Mouse (Mus musculus) brain, adult 2 months (tissue): ENCODE data around the gene Map4k2.
A peak's percentile ranks its signal among the peaks of the same experiment; 100 is the strongest.

ENCODE experiments used
- DNase-seq: peaks from one replicate; pipeline ENCODE4 v3.0.0; 2011; ENCODE audit warnings: low read depth, low spot score

The Map4k2 gene

DNA sequence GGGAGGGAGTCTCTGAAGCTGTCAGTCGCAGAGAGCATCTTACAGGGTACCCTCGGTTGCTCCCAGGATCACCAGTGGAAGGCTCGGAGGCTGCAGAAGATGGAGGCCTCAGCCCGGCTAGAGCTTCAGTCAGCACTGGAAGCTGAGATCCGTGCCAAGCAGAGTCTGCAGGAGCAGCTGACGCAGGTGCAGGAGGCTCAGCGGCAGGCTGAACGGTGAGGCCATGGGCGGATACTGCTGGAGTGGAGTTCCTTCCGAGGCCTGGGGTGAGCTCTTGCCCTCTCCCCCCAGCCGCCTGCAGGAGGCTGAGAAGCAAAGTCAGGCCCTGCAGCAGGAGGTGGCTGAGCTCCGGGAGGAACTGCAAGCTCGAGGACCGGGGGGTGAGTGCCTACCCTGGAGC, 25.4 kb upstream of the Map4k2 start:
- DNase-seq, result peak; percentile 85

DNA sequence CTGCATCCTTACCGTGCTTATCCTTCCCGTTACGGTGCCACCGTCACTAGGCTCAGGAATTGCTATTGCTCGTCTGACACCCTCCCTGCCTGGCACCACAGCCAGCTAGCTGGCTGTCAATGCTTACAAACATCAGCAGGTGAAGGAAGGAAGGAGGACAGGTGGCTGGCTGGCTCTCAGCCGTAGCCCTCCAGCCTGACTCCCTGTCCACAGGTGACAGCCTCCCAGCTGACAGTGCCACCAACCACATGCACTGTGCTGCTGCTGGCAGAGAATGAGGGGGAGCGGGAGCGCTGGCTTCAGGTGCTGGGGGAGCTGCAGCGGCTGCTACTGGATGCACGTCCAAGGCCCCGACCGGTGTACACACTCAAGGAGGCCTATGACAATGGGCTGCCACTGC, 22.8 kb upstream of the Map4k2 start:
- no peak for DNase-seq

- DNase-seq, result no peak
Measured at GRCm38 (mm10) chr19:6321358-6321757, 19.6 kb upstream of the Map4k2 start.

GRCm38 (mm10) chr19:6321786-6322621, 18.9 kb upstream of the Map4k2 start:
- DNase-seq, result peak; percentile 77

GRCm38 (mm10) chr19:6324751-6325150, 16.2 kb upstream of the Map4k2 start:
- no peak for DNase-seq

GRCm38 (mm10) chr19:6331178-6331577, 9.8 kb upstream of the Map4k2 start:
- DNase-seq, result no peak

DNA sequence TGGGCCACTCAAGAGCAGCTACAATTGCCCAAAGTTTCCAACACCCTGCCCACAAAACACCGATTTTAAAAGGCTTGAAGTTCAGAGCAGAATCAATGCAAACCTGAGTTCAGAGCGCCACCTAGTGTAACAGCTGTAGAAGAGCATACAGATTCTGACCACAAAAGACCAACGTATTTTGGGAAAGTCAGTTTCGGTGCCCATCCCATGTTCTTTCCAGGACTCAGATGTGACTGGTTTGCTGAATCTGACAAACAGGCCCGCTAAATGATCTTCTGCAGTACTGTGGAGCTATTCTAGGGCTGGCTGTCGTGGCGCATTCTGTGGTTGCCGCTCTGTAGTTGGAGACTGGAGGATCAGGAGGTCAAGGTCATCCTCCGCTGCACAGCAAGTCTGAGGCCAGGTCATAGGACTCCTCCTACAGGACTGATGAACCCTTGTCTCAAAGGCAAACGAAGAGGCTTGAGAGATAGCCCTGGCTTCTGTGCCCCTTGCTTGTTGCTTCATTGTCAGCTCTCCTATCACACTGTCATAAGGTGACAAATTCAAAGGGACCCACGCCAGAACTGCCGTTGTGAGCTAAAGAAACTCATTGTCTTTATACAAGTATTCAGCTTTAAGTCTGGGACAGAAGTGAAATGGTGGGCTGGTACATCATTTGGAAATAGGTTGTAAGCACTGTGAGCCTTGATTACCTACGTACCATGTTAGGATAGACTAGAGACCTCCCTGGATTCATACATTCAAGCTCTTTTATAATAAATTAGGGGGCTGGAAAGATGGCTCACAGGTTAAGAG, 9.0 kb upstream of the Map4k2 start:
- peak; percentile 90 for DNase-seq

DNA sequence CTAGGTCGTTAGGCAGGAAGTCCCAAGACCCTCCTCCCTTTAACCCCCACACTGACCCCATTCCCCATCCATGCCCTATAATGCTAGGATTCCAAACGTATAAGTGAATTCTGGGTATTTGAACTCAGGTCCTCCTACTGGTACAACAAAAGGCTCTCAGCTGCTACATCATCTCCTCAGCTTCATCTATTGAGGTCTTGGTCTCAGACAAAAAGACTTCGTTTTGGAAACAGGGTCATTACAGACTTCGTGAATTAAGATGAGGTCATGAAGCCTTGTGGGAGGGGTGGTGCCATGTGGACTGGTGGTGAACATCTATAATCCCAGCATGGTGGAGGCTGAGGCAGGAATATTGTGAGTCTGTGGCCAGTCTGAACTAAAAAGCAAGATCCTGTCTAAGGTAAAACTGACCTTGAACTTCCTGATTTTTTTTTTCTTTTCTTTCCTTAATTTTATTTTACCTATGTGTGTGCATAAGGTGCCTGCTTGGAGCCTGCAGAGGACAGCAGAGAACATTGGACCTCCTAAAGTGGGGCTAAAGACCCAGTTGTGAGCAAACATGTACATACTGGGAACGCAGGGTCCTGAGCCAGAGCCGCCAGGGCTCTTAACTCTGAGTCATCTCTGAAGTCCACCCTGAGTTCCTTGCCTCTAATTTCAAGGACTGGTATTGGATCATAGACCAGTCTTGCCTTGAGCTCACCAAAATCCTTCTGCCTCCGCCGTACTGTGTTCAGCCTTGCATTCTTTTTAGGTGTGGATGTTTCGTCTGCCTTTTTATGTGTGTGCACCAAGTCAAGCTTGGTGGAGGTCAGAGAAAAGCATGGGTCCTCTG, 7.0 kb upstream of the Map4k2 start:
- no peak for DNase-seq

- peak; percentile 100 for DNase-seq
Measured at GRCm38 (mm10) chr19:6334673-6335457, 6.1 kb upstream of the Map4k2 start, which contains the start of gene Men1. Men1 (plus strand) TSS chr19:6334979.

GRCm38 (mm10) chr19:6335458-6335827, 5.5 kb upstream of the Map4k2 start:
- peak; percentile 34 for DNase-seq

DNA sequence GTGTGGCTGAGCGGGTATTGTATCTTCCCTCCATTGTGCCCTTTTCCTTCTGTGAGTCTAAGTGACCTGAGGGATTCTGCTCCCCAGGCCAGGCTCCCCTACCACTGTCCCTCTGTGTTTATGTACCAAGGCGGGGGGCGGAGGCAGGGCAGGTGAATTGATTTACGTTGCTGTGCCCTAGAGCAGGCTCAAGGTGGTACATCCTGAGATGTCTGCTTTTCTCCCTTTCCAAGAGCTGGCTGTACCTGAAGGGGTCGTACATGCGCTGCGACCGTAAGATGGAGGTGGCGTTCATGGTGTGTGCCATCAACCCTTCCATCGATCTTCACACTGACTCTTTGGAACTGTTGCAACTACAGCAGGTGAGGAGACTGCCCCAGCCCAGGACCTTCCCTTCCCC, 4.0 kb upstream of the Map4k2 start:
- no peak for DNase-seq

DNA sequence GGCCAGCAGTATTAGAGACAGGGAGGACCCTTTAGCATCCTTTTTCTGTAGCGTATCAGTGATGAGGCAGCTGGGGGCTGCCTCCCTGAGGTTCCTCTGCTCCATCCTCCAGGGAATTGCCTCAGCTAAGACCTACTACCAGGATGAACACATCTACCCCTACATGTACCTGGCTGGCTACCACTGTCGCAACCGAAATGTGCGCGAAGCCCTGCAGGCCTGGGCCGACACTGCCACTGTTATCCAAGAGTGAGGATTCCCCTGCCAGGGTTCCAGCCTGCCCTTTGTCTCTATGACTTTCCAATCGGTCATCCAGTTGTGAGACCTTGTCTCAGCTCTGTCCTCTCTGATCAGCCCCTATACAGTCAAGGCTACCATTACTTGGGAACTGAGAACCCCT, 2.8 kb upstream of the Map4k2 start:
- no peak for DNase-seq

DNA sequence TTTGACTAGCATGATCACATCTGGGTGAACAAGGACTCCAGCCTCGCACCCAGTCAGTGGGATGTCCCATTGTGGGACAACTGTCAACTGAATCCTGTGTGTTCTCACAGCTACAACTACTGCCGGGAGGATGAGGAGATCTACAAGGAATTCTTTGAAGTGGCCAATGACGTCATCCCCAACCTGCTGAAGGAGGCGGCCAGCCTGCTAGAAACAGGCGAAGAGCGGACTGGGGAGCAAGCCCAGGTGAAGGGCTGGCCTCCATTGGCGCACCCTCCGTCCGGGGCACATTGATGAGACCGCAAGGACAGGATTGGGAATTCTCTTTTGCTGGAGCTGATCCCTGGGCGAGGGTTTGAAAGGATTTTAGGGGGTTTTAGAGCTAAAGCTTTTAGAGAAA, 2.2 kb upstream of the Map4k2 start:
- no peak for DNase-seq

- DNase-seq, result no peak
Measured at GRCm38 (mm10) chr19:6339191-6339590, 1.7 kb upstream of the Map4k2 start.

DNA sequence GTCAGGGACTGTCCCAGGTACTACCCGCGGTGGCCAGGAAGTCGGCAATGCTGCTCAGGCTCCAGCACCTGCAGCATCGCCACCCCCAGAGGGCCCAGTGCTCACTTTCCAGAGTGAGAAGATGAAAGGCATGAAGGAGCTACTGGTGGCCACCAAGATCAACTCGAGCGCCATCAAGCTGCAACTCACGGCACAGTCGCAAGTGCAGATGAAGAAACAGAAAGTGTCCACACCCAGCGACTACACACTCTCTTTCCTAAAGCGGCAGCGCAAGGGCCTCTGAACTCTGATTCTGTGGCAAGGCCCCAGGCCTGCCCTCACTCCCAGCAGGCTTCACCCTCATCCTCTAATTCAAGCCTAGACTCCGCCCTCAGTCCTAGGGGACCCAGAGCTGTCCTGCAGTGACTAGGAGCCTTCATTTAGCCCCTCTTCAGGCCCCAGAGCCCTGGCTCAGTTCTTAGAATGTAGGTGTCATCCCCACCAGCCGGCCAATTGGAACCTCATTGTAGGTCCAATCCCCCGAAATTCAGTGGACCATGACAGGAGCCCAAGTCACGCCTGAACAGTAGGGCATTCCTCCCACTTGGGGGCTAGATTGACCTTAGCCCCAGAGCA, 938 bp upstream of the Map4k2 start:
- DNase-seq, result no peak

GRCm38 (mm10) chr19:6341453-6342077, 630 bp downstream of the Map4k2 start:
- DNase-seq, result peak; percentile 29

- no peak for DNase-seq
Measured at GRCm38 (mm10) chr19:6342276-6342933, 1.5 kb downstream of the Map4k2 start.

- DNase-seq, result no peak
Measured at GRCm38 (mm10) chr19:6343066-6343925, 2.4 kb downstream of the Map4k2 start.

- DNase-seq, result peak; percentile 66
Measured at GRCm38 (mm10) chr19:6343996-6344395, 3.1 kb downstream of the Map4k2 start.
